Mouse (Mus musculus) stomach, postnatal 0 days (tissue): ENCODE results near the gene Pik3cd.
A peak's percentile ranks its signal among the peaks of the same experiment; 100 is the strongest.

Source experiments
- CTCF ChIP-seq: IDR thresholded peaks from 2 replicates; pipeline ENCODE4 v1.5.1; 2016; ENCODE audit warnings: antibody characterized with exemption, low read depth, mild to moderate bottlenecking, moderate library complexity
- EP300 ChIP-seq: optimal IDR thresholded peaks from 2 replicates; pipeline ENCODE3; 2016; ENCODE audit warnings: antibody characterized with exemption

DNA sequence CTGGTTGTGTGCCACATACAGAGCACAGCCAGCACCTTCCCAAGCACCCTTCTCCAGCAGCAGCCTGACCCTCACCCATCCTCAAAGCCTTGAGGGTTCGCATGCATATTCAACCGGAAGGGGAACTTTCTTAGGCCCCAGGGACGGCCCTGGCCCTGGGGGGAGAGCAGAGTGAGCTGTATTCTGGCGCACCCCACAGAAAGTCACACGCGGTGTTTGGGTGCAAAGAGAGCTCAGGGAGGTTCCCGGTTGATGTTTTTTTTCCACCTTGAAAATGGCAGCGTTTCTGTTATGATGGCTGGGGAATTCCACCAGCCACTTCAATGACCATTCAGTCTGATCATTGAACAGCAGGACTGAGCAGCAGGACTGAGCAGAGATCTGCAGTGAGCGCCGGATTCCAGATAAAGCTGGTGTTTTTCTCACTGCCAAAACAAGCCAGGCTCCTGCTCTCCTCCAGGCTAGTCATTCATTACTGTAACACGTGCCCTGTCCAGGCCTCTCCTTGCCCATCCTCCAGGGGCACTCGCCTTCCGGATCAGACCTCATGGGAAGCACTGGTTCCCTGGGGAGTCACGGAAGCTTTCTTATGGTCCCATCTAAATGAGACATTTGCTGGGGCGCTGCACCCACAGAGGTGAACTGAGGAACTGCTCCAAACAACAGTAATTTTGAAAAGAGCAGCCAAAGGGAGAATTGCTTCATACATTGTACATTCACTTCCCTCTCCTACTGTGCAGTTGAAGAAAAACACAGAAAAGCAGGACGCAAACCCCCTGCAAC, 6.0 kb downstream of the Pik3cd start:
- TF ChIP-seq CTCF (peak; percentile 33), EP300 (no peak)
